Mouse (Mus musculus) midbrain, postnatal 0 days (tissue): ENCODE results near the gene Il13. TPM values are rescaled to one million over a fixed set of nuclear protein-coding genes. Genes with fewer than 3 reads are reported as not detected.

Experiments used
- ATAC-seq: fragments of 200-750 bp; cut with Nextera tagmentation; 2 replicates; pipeline ENCODE4 v1.8.0; 2017; ENCODE audit warnings: moderate number of reproducible peaks, mild to moderate bottlenecking, moderate TSS enrichment, moderate library complexity; ENCODE audit not compliant: low FRiP score
- DNase-seq: peaks from one replicate; pipeline ENCODE4 v3.0.0-alpha.2; 2015; ENCODE audit warnings: low spot score
- H3K27ac ChIP-seq: fragments of 300-500 bp; sonication (generic); 2 replicates; pipeline ENCODE4 v1.5.1; 2014; ENCODE audit warnings: low read depth, mild to moderate bottlenecking, low read length, mixed read lengths
- H3K27me3 ChIP-seq: fragments of 300-500 bp; sonication (generic); 2 replicates; pipeline ENCODE4 v1.6.1; 2014; ENCODE audit warnings: low read length, control low read depth, mixed read lengths; ENCODE audit not compliant: insufficient read depth
- H3K36me3 ChIP-seq: fragments of 300-500 bp; sonication (generic); 2 replicates; pipeline ENCODE4 v1.6.1; 2014; ENCODE audit warnings: low read length, control low read depth, mixed read lengths; ENCODE audit not compliant: insufficient read depth
- H3K4me1 ChIP-seq: fragments of 300-500 bp; sonication (generic); 2 replicates; pipeline ENCODE4 v1.6.1; 2014; ENCODE audit warnings: mild to moderate bottlenecking, control low read depth, antibody characterized with exemption, low read length, mixed read lengths; ENCODE audit not compliant: insufficient read depth
- H3K4me2 ChIP-seq: fragments of 300-500 bp; sonication (generic); 2 replicates; pipeline ENCODE4 v1.6.1; 2014; ENCODE audit warnings: low read depth, mild to moderate bottlenecking, low read length, mixed read lengths; ENCODE audit not compliant: poor library complexity, severe bottlenecking
- H3K4me3 ChIP-seq: fragments of 300-500 bp; sonication (generic); 2 replicates; pipeline ENCODE4 v1.5.1; 2014; ENCODE audit warnings: low read depth, mild to moderate bottlenecking, low read length, moderate library complexity
- H3K9ac ChIP-seq: fragments of 300-500 bp; sonication (generic); replicated peaks from 2 replicates; pipeline ENCODE4 v1.6.1; 2014; ENCODE audit warnings: mild to moderate bottlenecking, low read length, moderate library complexity, mixed read lengths; ENCODE audit not compliant: poor library complexity, severe bottlenecking
- H3K9me3 ChIP-seq: fragments of 300-500 bp; sonication (generic); 2 replicates; pipeline ENCODE4 v1.6.1; 2016; ENCODE audit warnings: low read length, control low read depth
- CTCF ChIP-seq: IDR thresholded peaks from 2 replicates; pipeline ENCODE4 v1.5.1; 2016; ENCODE audit warnings: antibody characterized with exemption, mild to moderate bottlenecking
- WGBS: fragments of 180-500 bp; shearing (Covaris S2); extraction: QIAGEN DNeasy Blood & Tissue Kit; methylation state at CpG from one replicate; pipeline ENCODE4 v1.1.7; 2014; 5-methylcytosine and 5-hydroxymethylcytosine counted together
- polyA plus RNA-seq: library from polyadenylated mRNA; unstranded; fragments of >200 nt; fragmentation: Nextera tagmentation; extraction: Ambion mirVana; gene quantifications from 2 replicates; pipeline ENCODE4 v1.2.1, GENCODE M21; 2015
- total RNA-seq: library from RNA; depleted of rRNA; stranded (reverse); fragments of >200 nt; gene quantifications from 2 replicates; pipeline ENCODE4 v1.2.3, GENCODE M21; 2014

Gene Il13
- total and polyA plus RNA-seq, 2 experiments from 2014 or later: not detected

DNA sequence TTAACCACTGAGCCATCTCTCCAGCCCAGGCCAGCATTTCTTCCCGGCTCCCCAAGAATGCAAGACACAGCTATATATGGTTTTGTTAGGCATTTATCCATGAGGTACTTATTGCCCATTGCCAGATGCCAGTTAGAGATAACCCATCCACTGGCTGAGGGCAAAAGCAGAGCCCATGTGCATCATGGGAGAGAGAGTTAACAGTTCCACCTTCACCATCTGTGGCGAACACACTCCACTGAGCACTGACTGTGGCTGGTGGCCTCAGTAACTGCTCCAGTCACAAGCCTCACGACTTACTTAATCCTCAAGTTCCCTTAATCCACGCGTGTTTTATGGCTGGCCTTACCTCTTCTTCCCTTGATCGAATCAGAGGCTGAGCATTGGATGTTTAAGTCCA lies 25.3 kb downstream of the Il13 start:
- WGBS: 73% methylated on average over 6 of the region's 6 CpGs
- no peak overlapping the region for H3K9ac ChIP-seq
- no peak overlapping the region for H3K27ac ChIP-seq
- H3K4me3 ChIP-seq: no peak overlapping the region
- no peak for TF ChIP-seq CTCF
- H3K27me3 ChIP-seq: no peaks in the 10 kb centered on the region
- no peaks in the 10 kb centered on the region for H3K4me1 ChIP-seq
- no peaks in the 10 kb centered on the region for H3K9me3 ChIP-seq
- H3K4me2 ChIP-seq: no peak overlapping the region
- no peaks in the 10 kb centered on the region; the same call in 1 of the 2 replicates for H3K36me3 ChIP-seq
- ATAC-seq (no peak), DNase-seq (no peak)

DNA sequence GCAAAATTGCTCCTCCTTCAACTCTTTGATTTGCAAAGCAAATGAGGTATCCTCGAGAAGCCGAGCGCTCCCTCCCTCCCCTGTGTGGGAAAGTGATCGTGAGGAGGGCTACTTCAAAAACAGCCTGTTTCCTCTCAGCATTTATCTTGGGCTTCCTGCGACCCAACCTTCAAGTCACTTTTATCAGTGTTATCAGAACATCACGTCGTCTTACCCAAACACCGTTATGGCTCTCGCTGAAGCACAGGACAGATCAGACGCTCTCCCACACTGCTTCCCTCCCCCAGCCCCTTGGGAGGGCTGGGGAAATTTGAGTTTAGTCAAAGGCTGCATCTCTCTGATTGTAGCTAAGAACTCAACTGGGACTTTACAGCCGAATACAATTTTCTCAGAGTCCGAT lies 28.9 kb downstream of the Il13 start:
- no peak overlapping the region for H3K27ac ChIP-seq
- ATAC-seq: no peak
- DNase-seq: no peak
- H3K9ac ChIP-seq: no peak overlapping the region
- 6% methylated on average over 12 of the region's 12 CpGs for whole genome bisulfite sequencing
- no peaks in the 10 kb centered on the region for H3K4me1 ChIP-seq
- no peak overlapping the region for H3K4me2 ChIP-seq
- no peaks in the 10 kb centered on the region for H3K27me3 ChIP-seq
- H3K4me3 ChIP-seq: no peak overlapping the region
- peaks cover 15% of the 10 kb centered on the region for H3K36me3 ChIP-seq
- H3K9me3 ChIP-seq: no peaks in the 10 kb centered on the region
- TF ChIP-seq CTCF: no peak

DNA sequence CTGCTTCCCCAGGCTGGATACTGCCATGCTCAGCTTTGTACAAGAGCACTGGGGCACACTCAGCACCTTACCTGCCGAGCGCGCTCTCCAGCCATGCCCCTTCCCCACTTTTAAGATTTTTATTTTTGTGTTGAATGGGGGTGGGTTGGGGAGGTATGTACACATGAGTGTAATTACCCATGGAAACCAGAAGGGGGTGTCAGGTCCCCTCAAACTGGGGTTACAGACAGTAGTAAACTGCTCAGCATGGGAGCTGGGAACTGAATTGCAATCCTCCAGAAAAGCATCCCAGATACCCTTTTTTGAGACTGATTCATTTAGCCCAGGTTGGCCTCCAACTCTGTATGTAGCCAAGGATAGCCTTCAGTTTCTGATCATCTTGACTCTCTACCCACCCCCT lies 29.5 kb downstream of the Il13 start:
- DNase-seq (no peak), ATAC-seq (no peak)
- H3K9ac ChIP-seq: no peak overlapping the region
- H3K4me1 ChIP-seq: no peaks in the 10 kb centered on the region
- no peaks in the 10 kb centered on the region for H3K9me3 ChIP-seq
- WGBS: 93% methylated on average over 3 of the region's 3 CpGs
- no peak overlapping the region for H3K4me2 ChIP-seq
- H3K36me3 ChIP-seq: peaks cover 21% of the 10 kb centered on the region
- no peaks in the 10 kb centered on the region for H3K27me3 ChIP-seq
- peak; percentile 38 for TF ChIP-seq CTCF
- H3K27ac ChIP-seq: no peak overlapping the region
- H3K4me3 ChIP-seq: no peak overlapping the region

DNA sequence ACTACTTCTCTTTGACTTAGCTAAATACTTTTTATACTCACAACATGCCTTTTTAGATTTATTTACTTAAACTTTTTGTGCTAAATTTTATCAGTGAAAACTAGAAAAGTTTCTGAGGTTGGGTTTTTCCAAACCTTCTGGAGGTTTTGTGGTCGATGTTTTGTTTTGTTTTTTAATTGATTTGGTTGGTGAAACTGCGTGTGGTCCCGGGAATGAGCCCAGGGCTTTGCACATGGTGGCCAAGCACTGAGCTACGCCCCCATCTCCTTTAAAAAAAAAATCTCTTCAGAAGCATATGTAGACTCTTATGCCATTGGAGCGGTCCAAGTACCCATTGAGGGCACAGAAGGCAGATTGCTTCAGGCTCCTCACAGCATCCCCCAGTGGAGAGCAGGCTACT lies 43.4 kb downstream of the Il13 start:
- 96% methylated on average over 5 of the region's 5 CpGs for WGBS
- no peaks in the 10 kb centered on the region for H3K4me1 ChIP-seq
- H3K27ac ChIP-seq: no peak overlapping the region
- no peak overlapping the region for H3K4me3 ChIP-seq
- peaks cover 68% of the 10 kb centered on the region for H3K36me3 ChIP-seq
- ATAC-seq (no peak), DNase-seq (no peak)
- H3K9me3 ChIP-seq: no peaks in the 10 kb centered on the region
- no peak overlapping the region for H3K9ac ChIP-seq
- no peaks in the 10 kb centered on the region for H3K27me3 ChIP-seq
- no peak overlapping the region for H3K4me2 ChIP-seq
- TF ChIP-seq CTCF: no peak

DNA sequence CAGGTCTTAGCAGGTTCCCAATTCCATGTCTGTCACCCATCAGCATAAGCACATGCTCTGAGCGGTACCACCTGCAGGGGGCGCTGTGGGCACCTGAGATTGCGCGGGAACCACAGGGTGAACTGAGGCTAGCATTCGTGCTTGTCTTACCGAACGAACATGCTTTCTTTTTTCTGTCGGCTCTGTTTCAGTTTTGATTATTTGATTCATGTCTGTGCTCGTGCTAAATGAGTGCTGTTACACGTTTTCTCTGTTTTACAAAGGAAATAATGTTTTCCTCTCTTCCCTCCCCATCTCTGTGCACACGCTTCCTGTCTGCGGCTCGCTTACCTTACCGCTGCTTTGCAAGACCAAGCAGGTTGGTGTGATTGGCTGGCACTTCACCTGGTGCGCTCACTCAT lies 44.1 kb downstream of the Il13 start:
- no peak overlapping the region for H3K4me3 ChIP-seq
- no peaks in the 10 kb centered on the region for H3K27me3 ChIP-seq
- H3K4me1 ChIP-seq: no peaks in the 10 kb centered on the region
- no peak overlapping the region for H3K27ac ChIP-seq
- ATAC-seq: no peak
- DNase-seq: no peak
- no peak overlapping the region for H3K9ac ChIP-seq
- H3K4me2 ChIP-seq: no peak overlapping the region
- H3K36me3 ChIP-seq: peaks cover 69% of the 10 kb centered on the region
- no peaks in the 10 kb centered on the region for H3K9me3 ChIP-seq
- 47% methylated on average over 15 of the region's 15 CpGs for WGBS
- TF ChIP-seq CTCF: peak; percentile 72

DNA sequence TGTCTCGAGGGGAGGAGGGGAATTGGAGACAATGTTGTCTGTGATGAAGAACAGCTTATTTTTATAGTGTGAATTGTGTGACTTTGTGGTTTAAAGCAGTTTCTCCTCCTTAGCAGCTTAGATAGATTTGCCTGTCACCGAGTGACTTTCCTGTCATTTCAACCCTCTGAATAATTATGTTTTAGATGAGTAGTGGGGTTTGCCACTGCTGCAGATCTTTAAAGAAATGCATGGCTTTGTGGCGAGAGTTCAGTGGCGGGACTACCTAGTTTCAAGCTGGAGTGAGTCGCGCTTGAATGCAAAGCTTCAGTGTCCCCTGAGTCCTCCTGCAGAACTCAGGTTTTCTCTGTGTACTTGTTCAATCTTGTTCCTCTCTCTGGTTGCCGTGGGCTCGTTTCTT lies 46.2 kb downstream of the Il13 start:
- H3K4me1 ChIP-seq: no peaks in the 10 kb centered on the region
- H3K9ac ChIP-seq: no peak overlapping the region
- TF ChIP-seq CTCF: no peak
- DNase-seq (no peak), ATAC-seq (no peak)
- no peak overlapping the region for H3K4me3 ChIP-seq
- H3K27me3 ChIP-seq: no peaks in the 10 kb centered on the region
- peaks cover 65% of the 10 kb centered on the region for H3K36me3 ChIP-seq
- 81% methylated on average over 8 of the region's 8 CpGs for WGBS
- no peak overlapping the region for H3K4me2 ChIP-seq
- H3K9me3 ChIP-seq: no peaks in the 10 kb centered on the region
- H3K27ac ChIP-seq: no peak overlapping the region

DNA sequence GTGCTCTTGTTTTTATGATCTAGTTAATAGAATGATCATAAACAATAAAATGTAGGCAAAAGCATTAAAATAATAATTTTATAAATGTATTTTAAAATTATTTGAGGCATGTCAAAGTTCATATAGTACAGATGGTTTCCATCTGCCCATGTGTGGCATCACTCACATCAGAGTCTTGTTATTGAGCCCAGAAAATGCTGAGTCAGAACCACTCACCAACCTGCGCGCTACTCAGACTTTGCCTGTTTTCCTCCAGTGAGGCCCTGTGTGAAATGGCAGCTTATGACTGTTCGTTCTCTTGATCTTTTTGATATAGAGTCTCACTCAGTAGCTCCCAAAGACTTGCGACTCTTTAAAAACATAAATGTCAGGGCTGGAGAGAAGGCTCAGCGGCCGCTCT lies 49.0 kb downstream of the Il13 start:
- H3K9ac ChIP-seq: no peak overlapping the region
- DNase-seq (no peak), ATAC-seq (no peak)
- no peak for TF ChIP-seq CTCF
- H3K4me1 ChIP-seq: no peaks in the 10 kb centered on the region
- no peak overlapping the region for H3K4me2 ChIP-seq
- peaks cover 53% of the 10 kb centered on the region for H3K36me3 ChIP-seq
- H3K4me3 ChIP-seq: no peak overlapping the region
- H3K27me3 ChIP-seq: no peaks in the 10 kb centered on the region
- no peak overlapping the region for H3K27ac ChIP-seq
- H3K9me3 ChIP-seq: no peaks in the 10 kb centered on the region
- WGBS: 93% methylated on average over 6 of the region's 6 CpGs
